Mouse (Mus musculus) hindbrain, embryonic 14.5 days (tissue): ENCODE data around the gene Hsd11b1. TPM values are rescaled to one million over a fixed set of nuclear protein-coding genes. Genes with fewer than 3 reads are reported as not detected.
"Not testable (repeated sequence)": the region's sequence is repeated elsewhere in the genome, so short reads cannot be mapped to it uniquely, and the experiment has no call there.

Experiments
- ATAC-seq: fragments of 200-750 bp; cut with Nextera tagmentation; 2 replicates; pipeline ENCODE4 v1.8.0; 2017; ENCODE audit warnings: moderate number of reproducible peaks, mild to moderate bottlenecking, moderate TSS enrichment, moderate library complexity; ENCODE audit not compliant: low FRiP score
- DNase-seq: peaks from one replicate; pipeline ENCODE4 v3.0.0-alpha.2; 2015; ENCODE audit warnings: low spot score
- H3K27ac ChIP-seq: fragments of 300-500 bp; sonication (generic); 2 replicates; pipeline ENCODE4 v1.5.1; 2014; ENCODE audit warnings: mild to moderate bottlenecking, moderate library complexity
- H3K27me3 ChIP-seq: fragments of 300-500 bp; sonication (generic); 2 replicates; pipeline ENCODE4 v1.6.1; 2014; ENCODE audit warnings: mild to moderate bottlenecking, low read length, mixed read lengths; ENCODE audit not compliant: control insufficient read depth, insufficient read depth
- H3K36me3 ChIP-seq: fragments of 300-500 bp; sonication (generic); replicated peaks from 2 replicates; pipeline ENCODE4 v1.6.1; 2014; ENCODE audit not compliant: control insufficient read depth, insufficient read depth
- H3K4me1 ChIP-seq: fragments of 300-500 bp; sonication (generic); replicated peaks from 2 replicates; pipeline ENCODE4 v1.6.1; 2014; ENCODE audit warnings: antibody characterized with exemption, low read length, mixed read lengths; ENCODE audit not compliant: control insufficient read depth, insufficient read depth
- H3K4me2 ChIP-seq: fragments of 300-500 bp; sonication (generic); replicated peaks from 2 replicates; pipeline ENCODE4 v1.6.1; 2014; ENCODE audit warnings: mild to moderate bottlenecking, moderate library complexity
- H3K4me3 ChIP-seq: fragments of 300-500 bp; sonication (generic); replicated peaks from 2 replicates; pipeline ENCODE4 v1.5.1; 2014; ENCODE audit warnings: mild to moderate bottlenecking, low read length
- H3K9ac ChIP-seq: fragments of 300-500 bp; sonication (generic); 2 replicates; pipeline ENCODE4 v1.6.1; 2014
- H3K9me3 ChIP-seq: fragments of 300-500 bp; sonication (generic); 2 replicates; pipeline ENCODE4 v1.6.1; 2016; ENCODE audit warnings: low read length; ENCODE audit not compliant: control insufficient read depth
- WGBS: fragments of 180-500 bp; shearing (Covaris S2); extraction: QIAGEN DNeasy Blood & Tissue Kit; methylation state at CpG from one replicate; pipeline ENCODE4 v1.1.7; 2014; 5-methylcytosine and 5-hydroxymethylcytosine counted together
- polyA plus RNA-seq: library from polyadenylated mRNA; unstranded; fragments of >200 nt; fragmentation: Nextera tagmentation; extraction: Ambion mirVana; gene quantifications from 2 replicates; pipeline ENCODE4 v1.2.1, GENCODE M21; 2014

Hsd11b1 gene
- polyA plus RNA-seq, 1 experiment from 2014 or later: not detected

GRCm38 (mm10) chr1:193265734-193266133 lies 1.9 kb upstream of the Hsd11b1 start:
- Histone ChIP-seq H3K9ac (no peak overlapping the region), H3K4me3 (no peak overlapping the region), H3K27me3 (no peaks in the 10 kb centered on the region), H3K36me3 (no peaks in the 10 kb centered on the region), H3K9me3 (no peaks in the 10 kb centered on the region), H3K4me2 (no peak overlapping the region), H3K27ac (no peak overlapping the region), H3K4me1 (no peaks in the 10 kb centered on the region)
- ATAC-seq (no peak), DNase-seq (no peak)

GRCm38 (mm10) chr1:193263026-193263907 lies 608 bp downstream of the Hsd11b1 start:
- Histone ChIP-seq H3K36me3 (no peaks in the 10 kb centered on the region), H3K9ac (no peak overlapping the region), H3K9me3 (no peaks in the 10 kb centered on the region), H3K4me3 (no peak overlapping the region), H3K4me1 (no peaks in the 10 kb centered on the region), H3K27ac (no peak overlapping the region), H3K4me2 (no peak overlapping the region), H3K27me3 (no peaks in the 10 kb centered on the region)
- 86% methylated on average over 8 of the region's 8 CpGs for WGBS
- no peak for ATAC-seq
- no peak for DNase-seq

- DNase-seq: no peak
- no peak overlapping the region; the same call in 1 of the 2 replicates for H3K27ac ChIP-seq
- WGBS: 82% methylated on average over 7 of the region's 7 CpGs
Observed at GRCm38 (mm10) chr1:193261897-193262548, 1.9 kb downstream of the Hsd11b1 start.

GRCm38 (mm10) chr1:193259559-193259958 lies 4.3 kb downstream of the Hsd11b1 start:
- no peaks in the 10 kb centered on the region for H3K4me1 ChIP-seq
- no peak overlapping the region for H3K4me3 ChIP-seq
- H3K27me3 ChIP-seq: no peaks in the 10 kb centered on the region
- ATAC-seq (no peak), DNase-seq (no peak)
- no peak overlapping the region for H3K4me2 ChIP-seq
- no peaks in the 10 kb centered on the region for H3K36me3 ChIP-seq
- no peak overlapping the region for H3K9ac ChIP-seq
- no peak overlapping the region for H3K27ac ChIP-seq
- 93% methylated on average over 9 of the region's 9 CpGs for WGBS
- no peaks in the 10 kb centered on the region for H3K9me3 ChIP-seq

More at GRCm38 (mm10) chr1:193261897-193262548, 1.9 kb downstream of the Hsd11b1 start:
- Histone ChIP-seq H3K27me3 (no peaks in the 10 kb centered on the region), H3K4me2 (no peak overlapping the region), H3K4me1 (no peaks in the 10 kb centered on the region), H3K9me3 (no peaks in the 10 kb centered on the region), H3K4me3 (no peak overlapping the region), H3K36me3 (no peaks in the 10 kb centered on the region), H3K9ac (no peak overlapping the region)
- ATAC-seq: no peak

- no peak for DNase-seq
- H3K4me1 ChIP-seq: no peaks in the 10 kb centered on the region
- no peaks in the 10 kb centered on the region for H3K36me3 ChIP-seq
- WGBS: 67% methylated on average over 5 of the region's 5 CpGs
- H3K27ac ChIP-seq: no peak overlapping the region
- H3K9ac ChIP-seq: no peak overlapping the region
- H3K9me3 ChIP-seq: no peaks in the 10 kb centered on the region
- no peak overlapping the region for H3K4me3 ChIP-seq
- H3K4me2 ChIP-seq: no peak overlapping the region
- no peaks in the 10 kb centered on the region for H3K27me3 ChIP-seq
- no peak for ATAC-seq
Observed at GRCm38 (mm10) chr1:193256621-193257098, 7.2 kb downstream of the Hsd11b1 start.

- no peaks in the 10 kb centered on the region for H3K9me3 ChIP-seq
- H3K4me3 ChIP-seq: no peak overlapping the region
- no peak overlapping the region for H3K4me2 ChIP-seq
- H3K27ac ChIP-seq: no peak overlapping the region
- DNase-seq (no peak), ATAC-seq (no peak; the same call in 1 of the 2 replicates)
- no peak overlapping the region for H3K9ac ChIP-seq
- no peaks in the 10 kb centered on the region for H3K36me3 ChIP-seq
- no peaks in the 10 kb centered on the region for H3K27me3 ChIP-seq
- no peaks in the 10 kb centered on the region for H3K4me1 ChIP-seq
Observed at GRCm38 (mm10) chr1:193256289-193256577, 7.6 kb downstream of the Hsd11b1 start.

- Histone ChIP-seq H3K4me2 (no peak overlapping the region), H3K9me3 (no peaks in the 10 kb centered on the region), H3K4me3 (no peak overlapping the region), H3K27ac (no peak overlapping the region), H3K27me3 (no peaks in the 10 kb centered on the region), H3K9ac (no peak overlapping the region), H3K36me3 (no peaks in the 10 kb centered on the region), H3K4me1 (no peaks in the 10 kb centered on the region)
- WGBS: 29% methylated on average over 3 of the region's 3 CpGs
- DNase-seq (peak; percentile 82), ATAC-seq (no peak; the same call in 1 of the 2 replicates)
Observed at GRCm38 (mm10) chr1:193255488-193256288, 8.2 kb downstream of the Hsd11b1 start.

GRCm38 (mm10) chr1:193255032-193255431 lies 8.8 kb downstream of the Hsd11b1 start:
- WGBS: 67% methylated on average over 8 of the region's 8 CpGs
- Histone ChIP-seq H3K36me3 (no peaks in the 10 kb centered on the region), H3K4me2 (no peak overlapping the region), H3K27me3 (no peaks in the 10 kb centered on the region), H3K9ac (no peak overlapping the region; the same call in 1 of the 2 replicates), H3K4me1 (no peaks in the 10 kb centered on the region), H3K9me3 (no peaks in the 10 kb centered on the region), H3K27ac (no peak overlapping the region), H3K4me3 (no peak overlapping the region)
- no peak for ATAC-seq
- no peak for DNase-seq

GRCm38 (mm10) chr1:193253895-193254294 lies 10.0 kb downstream of the Hsd11b1 start:
- H3K4me3 ChIP-seq, ATAC-seq, H3K27ac ChIP-seq, H3K9ac ChIP-seq, H3K36me3 ChIP-seq, H3K4me1 ChIP-seq, H3K9me3 ChIP-seq, DNase-seq, H3K4me2 ChIP-seq, H3K27me3 ChIP-seq: not testable (repeated sequence)
- WGBS: 76% methylated on average over 3 of the region's 3 CpGs
